Comparison of ENCODE assay signal across 8 mouse cellular contexts in the genomic region with DNA sequence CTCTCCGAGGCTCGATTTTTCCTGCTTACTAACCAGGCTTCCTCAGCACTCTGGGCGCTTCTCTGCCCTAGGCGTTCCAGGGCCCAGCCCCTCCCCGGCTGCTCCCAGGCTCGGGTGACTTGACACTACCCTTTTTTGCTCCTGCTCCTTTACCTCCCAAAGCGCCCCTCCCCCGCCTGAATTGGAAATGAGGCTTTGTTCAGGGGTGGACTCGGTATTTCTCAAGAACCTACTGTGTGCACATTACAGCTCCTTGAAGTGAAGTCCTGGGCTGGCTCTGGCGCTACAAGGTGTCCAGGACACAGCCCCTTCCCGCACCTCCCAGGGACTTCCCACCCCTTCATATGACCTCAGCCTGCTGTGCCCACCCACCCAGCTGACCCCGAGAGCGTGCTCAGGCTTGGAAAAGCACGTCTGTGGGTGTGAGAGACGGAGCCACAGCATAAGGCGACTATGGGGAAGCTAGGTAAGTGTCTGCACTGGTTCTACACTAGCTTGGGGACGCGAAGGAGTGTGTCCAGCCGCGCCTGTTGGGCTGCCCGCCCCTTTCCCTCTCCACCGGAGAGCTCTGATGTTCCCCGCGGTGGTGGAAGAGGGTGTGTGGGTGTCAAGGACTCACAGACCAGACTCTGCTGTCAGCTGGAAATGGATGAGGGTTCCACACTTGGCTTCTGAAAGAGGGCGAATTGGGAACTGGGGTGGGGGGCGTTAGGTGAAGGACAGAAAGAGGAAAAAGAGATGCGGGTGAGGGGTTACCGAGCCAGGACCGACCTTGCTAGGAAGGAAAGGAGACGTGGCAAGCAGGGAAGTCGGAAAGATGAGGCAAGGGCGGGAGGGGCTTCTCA. TPM values are rescaled to one million over a fixed set of nuclear protein-coding genes. Genes with fewer than 3 reads are reported as not detected.
A peak's percentile ranks its signal among the peaks of the same experiment; 100 is the strongest.
DNase-seq lines count a peak whose midpoint lies in the region; ATAC-seq and TF ChIP-seq lines count a peak whose summit lies in the region.

A gene (plus strand): TSS at position 397 of the 845 bp plus-strand sequence.

- H3K4me2 ChIP-seq in intestine, embryonic 15.5 days (replicated peaks): peak within 1 kb of the TSS; percentile 99
- peak within 1 kb of the TSS; percentile 98 for H3K4me2 ChIP-seq in limb, embryonic 15.5 days
- peak within 1 kb of the TSS; percentile 95 for H3K4me2 ChIP-seq in midbrain, postnatal 0 days (ENCODE audit: low read depth, low read length, poor library complexity, severe bottlenecking)

- no peaks in the 10 kb centered on the region for H3K36me3 ChIP-seq in intestine, embryonic 15.5 days
- no peaks in the 10 kb centered on the region for H3K36me3 ChIP-seq in limb, embryonic 15.5 days
- H3K36me3 ChIP-seq in midbrain, postnatal 0 days (ENCODE audit: insufficient read depth, low read length): no peaks in the 10 kb centered on the region

- under 1% methylated on average over 32 of the region's 32 CpGs for WGBS in intestine, embryonic 15.5 days
- WGBS in limb, embryonic 15.5 days: 3% methylated on average over 32 of the region's 32 CpGs
- under 1% methylated on average over 32 of the region's 32 CpGs for WGBS in midbrain, postnatal 0 days

- ATAC-seq in intestine, embryonic 15.5 days: no peak
- no peak for ATAC-seq in limb, embryonic 15.5 days (ENCODE audit: insufficient number of reproducible peaks, low FRiP score, low TSS enrichment, low read depth)
- no peak for ATAC-seq in midbrain, postnatal 0 days (ENCODE audit: low FRiP score)

- peaks cover 56% of the 10 kb centered on the region for H3K27me3 ChIP-seq in intestine, embryonic 15.5 days (replicated peaks)
- H3K27me3 ChIP-seq in limb, embryonic 15.5 days: peaks cover 67% of the 10 kb centered on the region
- peaks cover 48% of the 10 kb centered on the region for H3K27me3 ChIP-seq in midbrain, postnatal 0 days (ENCODE audit: insufficient read depth, low read length)

- no peak within 1 kb of the TSS for H3K27ac ChIP-seq in brown adipose tissue, adult 24 weeks (replicated peaks; ENCODE audit: low read depth, low read length)
- H3K27ac ChIP-seq in intestine, embryonic 15.5 days: no peak within 1 kb of the TSS
- no peak within 1 kb of the TSS for H3K27ac ChIP-seq in limb, embryonic 15.5 days
- no peak within 1 kb of the TSS for H3K27ac ChIP-seq in midbrain, postnatal 0 days (ENCODE audit: low read depth, low read length)

- H3K9me3 ChIP-seq in intestine, embryonic 15.5 days: no peaks in the 10 kb centered on the region
- H3K9me3 ChIP-seq in limb, embryonic 15.5 days: no peaks in the 10 kb centered on the region
- H3K9me3 ChIP-seq in midbrain, postnatal 0 days (ENCODE audit: low read length): no peaks in the 10 kb centered on the region

- no peak for TF ChIP-seq CTCF in midbrain, postnatal 0 days (IDR thresholded peaks at IDR 0.05)

- peaks cover 2% of the 10 kb centered on the region for H3K4me1 ChIP-seq in brown adipose tissue, adult 24 weeks (ENCODE audit: control insufficient read depth, insufficient read depth, insufficient read length, low read length)
- H3K4me1 ChIP-seq in intestine, embryonic 15.5 days (replicated peaks): peaks cover 45% of the 10 kb centered on the region
- H3K4me1 ChIP-seq in limb, embryonic 15.5 days: peaks cover 57% of the 10 kb centered on the region
- peaks cover 30% of the 10 kb centered on the region for H3K4me1 ChIP-seq in midbrain, postnatal 0 days (ENCODE audit: insufficient read depth, low read length)

- H3K9ac ChIP-seq in intestine, embryonic 15.5 days: peak within 1 kb of the TSS; percentile 37
- peak within 1 kb of the TSS; percentile 23; the same call in 1 of the 2 replicates for H3K9ac ChIP-seq in limb, embryonic 15.5 days
- peak within 1 kb of the TSS; percentile 92 for H3K9ac ChIP-seq in midbrain, postnatal 0 days (replicated peaks; ENCODE audit: low read length, poor library complexity, severe bottlenecking)

- DNase-seq in left cerebral cortex, adult 18-20 months (ENCODE audit: low spot score in 2 of 2): peak; percentile 39 to 68
- DNase-seq in left cerebral cortex, adult 11 months (ENCODE audit: low spot score): no peak
- DNase-seq in frontal cortex, postnatal 10 days (ENCODE audit: low spot score in 2 of 2): peak; percentile 36 to 39
- DNase-seq in midbrain, postnatal 0 days (ENCODE audit: low spot score): no peak
- DNase-seq in thymus, postnatal 4 days: peak; percentile 50

- peak within 1 kb of the TSS; percentile 50 for H3K4me3 ChIP-seq in brown adipose tissue, adult 24 weeks (ENCODE audit: insufficient read depth, low read depth, low read length)
- peak within 1 kb of the TSS; percentile 90 for H3K4me3 ChIP-seq in intestine, embryonic 15.5 days (replicated peaks)
- peak within 1 kb of the TSS; percentile 91 for H3K4me3 ChIP-seq in limb, embryonic 15.5 days
- peak within 1 kb of the TSS; percentile 92 for H3K4me3 ChIP-seq in midbrain, postnatal 0 days (ENCODE audit: low read depth, low read length)

RNA-seq across cellular contexts. Expression of the gene that starts here (rescaled TPM):
- 10 to 100 TPM; 53.2 to 61.6 TPM for total RNA-seq in left cerebral cortex, adult 18-20 months (2021)
- polyA plus RNA-seq in brown adipose tissue, adult 24 weeks (2012; ENCODE audit: insufficient read depth, insufficient read length, missing spikeins): 3.8 and 4.3 TPM in 2 replicates
- polyA plus RNA-seq in intestine, embryonic 15.5 days (2015; fragmentation: Nextera tagmentation; extraction: Ambion mirVana): 5.1 and 5.4 TPM in 2 replicates
- 5.7 and 6.4 TPM in 2 replicates for polyA plus RNA-seq in limb, embryonic 15.5 days (2015; fragmentation: Nextera tagmentation; extraction: Ambion mirVana)
- 22.0 and 28.6 TPM in 2 replicates for total RNA-seq in midbrain, postnatal 0 days (2014; rRNA removed)
- 6.1 and 6.6 TPM in 2 replicates for polyA plus RNA-seq in midbrain, postnatal 0 days (2015; fragmentation: Nextera tagmentation; extraction: Ambion mirVana)

Comparison
In these comparisons a context has a peak if more than half of its experiments do, and no peak if none do; other contexts are left out.
1. DNase-seq: peak in left cerebral cortex, adult 18-20 months (2 of 2), frontal cortex, postnatal 10 days (2 of 2) and thymus, postnatal 4 days (single experiment); none in left cerebral cortex, adult 11 months (single experiment) and midbrain, postnatal 0 days (single experiment).
2. H3K9ac ChIP-seq: peak in every context shown above with its lines; median percentile 92 in midbrain, postnatal 0 days; 37 in intestine, embryonic 15.5 days; 23 in limb, embryonic 15.5 days.
3. Peak in every context shown above with its lines, with median percentiles within 50 percentile points of each other: H3K4me3 ChIP-seq and H3K4me2 ChIP-seq.